Mouse (Mus musculus): Measurements from ENCODE around the gene Rbm17. TPM values are rescaled to one million over a fixed set of nuclear protein-coding genes. Genes with fewer than 3 reads are reported as not detected.
A peak's percentile ranks its signal among the peaks of the same experiment; 100 is the strongest.

Rbm17 gene
- total and polyA plus RNA-seq, 3 experiments, result 199 to 405 (median 239) TPM

GRCm38 (mm10) chr2:11653330-11653729, 49.4 kb upstream of the Rbm17 start (continued):
- TF ChIP-seq MAX (IDR thresholded peaks at IDR 0.05; ENCODE audit: low read length) (0 out of 2 replicates have a peak, but pooled peaks have one; percentile 13), USF1 (IDR thresholded peaks at IDR 0.05; ENCODE audit: low read depth, low read length) (no peak), E2F4 (IDR thresholded peaks at IDR 0.05; ENCODE audit: insufficient replicate concordance, low read depth, low read length) (no peak), HCFC1 (IDR thresholded peaks at IDR 0.05; ENCODE audit: low read depth, low read length) (peak; percentile 16; the same call in 1 of the 2 replicates)

- in situ Hi-C loops (cut with MboI; ENCODE audit: low pct_ligation_motif_present, low pct_unique_long_range_greater_than_20kb, low sequenced_read_pairs) (no loop called here), dilution Hi-C loops (cut with MboI; ENCODE audit: extremely low pct_ligation_motif_present, extremely low pct_unique_long_range_greater_than_20kb, low sequenced_read_pairs) (no loop called here)
- Histone ChIP-seq H3K4me2 (ENCODE audit: insufficient read depth, low read depth, poor library complexity, severe bottlenecking) (no peak overlapping the region), H3K9ac (ENCODE audit: insufficient read depth, low read depth) (no peak overlapping the region), H3K27ac (ENCODE audit: insufficient read depth, low read depth) (peak overlapping the region; percentile 53; the same call in 1 of the 2 replicates), H3K36me3 (replicated peaks in 1 of 2; ENCODE audit: control insufficient read depth in 1 of 2, insufficient read depth in 1 of 2, low read length in 1 of 2) (peaks cover 4% of the 10 kb centered on the region in 2 experiments), H3K79me2 (replicated peaks; ENCODE audit: control insufficient read depth, extremely low read depth, insufficient read depth, poor library complexity, severe bottlenecking) (peaks cover 7% of the 10 kb centered on the region), H3K4me3 (replicated peaks in 1 of 3; ENCODE audit: low read depth in 2 of 3, low read length in 2 of 3, poor library complexity in 1 of 3) (no peak overlapping the region), H3K9me3 (replicated peaks; ENCODE audit: low read length) (no peaks in the 10 kb centered on the region), H3K27me3 (replicated peaks) (no peaks in the 10 kb centered on the region), H3K4me1 (ENCODE audit: control insufficient read depth in 1 of 2, insufficient read depth in 2 of 2) (peaks cover 24 to 71% of the 10 kb centered on the region in 2 experiments)
- TF ChIP-seq ZMIZ1 (IDR thresholded peaks at IDR 0.05; ENCODE audit: low read depth, low read length) (no peak), USF2 (conservative IDR thresholded peaks at IDR 0.05; ENCODE audit: low read depth, low read length) (no peak), PAX5 (IDR thresholded peaks at IDR 0.05; ENCODE audit: low read length) (no peak), POLR2A (IDR thresholded peaks at IDR 0.05; ENCODE audit: low read depth, low read length) (no peak), MEF2A (IDR thresholded peaks at IDR 0.05; ENCODE audit: borderline replicate concordance, low read depth, low read length) (no peak), CHD1 (IDR thresholded peaks at IDR 0.05; ENCODE audit: low read depth, low read length) (no peak), IRF4 (IDR thresholded peaks at IDR 0.05; ENCODE audit: low read depth, low read length) (no peak), EP300 (IDR thresholded peaks at IDR 0.05; ENCODE audit: low read length) (no peak), MYC (IDR thresholded peaks at IDR 0.05; ENCODE audit: low read depth, low read length) (no peak), ETS1 (conservative IDR thresholded peaks at IDR 0.05; ENCODE audit: low read depth, low read length) (no peak), MAX (IDR thresholded peaks at IDR 0.05; ENCODE audit: low read length) (no peak), RAD21 (IDR thresholded peaks at IDR 0.05; ENCODE audit: low read depth, low read length) (no peak), CTCF (conservative IDR thresholded peaks at IDR 0.05 in 1 of 2, IDR thresholded peaks at IDR 0.05 in 1 of 2; ENCODE audit: low read depth in 2 of 2, low read length in 2 of 2) (no peak), TBP (conservative IDR thresholded peaks at IDR 0.05; ENCODE audit: low read depth, low read length) (no peak), POLR2AphosphoS2 (IDR thresholded peaks at IDR 0.05; ENCODE audit: low read depth, low read length) (no peak), JUN (IDR thresholded peaks at IDR 0.05; ENCODE audit: insufficient read depth, low read depth, low read length) (no peak), MAZ (IDR thresholded peaks at IDR 0.05; ENCODE audit: low read depth, low read length) (no peak), NELFE (IDR thresholded peaks at IDR 0.05; ENCODE audit: low read depth, low read length) (no peak)
- DNase-seq (ENCODE audit: extremely low read depth), result no peak
Measured at GRCm38 (mm10) chr2:11652780-11653179, 48.8 kb upstream of the Rbm17 start.

Measured in CH12.LX (cell line).